Mouse (Mus musculus) C2C12 (cell line): ENCODE data around the gene Cluap1. TPM values are rescaled to one million over a fixed set of nuclear protein-coding genes. Genes with fewer than 3 reads are reported as not detected.

ENCODE experiments used
- H3K27me3 ChIP-seq: one replicate; pipeline ENCODE4 v1.6.1; 2011; ENCODE audit not compliant: control insufficient read depth, insufficient read depth, insufficient read length
- H3K36me3 ChIP-seq: one replicate; pipeline ENCODE4 v1.6.1; 2011; ENCODE audit not compliant: control insufficient read depth, insufficient read depth
- H3K4me3 ChIP-seq: one replicate; pipeline ENCODE4 v1.5.1; 2011; ENCODE audit warnings: mild to moderate bottlenecking, control low read depth; ENCODE audit not compliant: poor library complexity, insufficient read depth, severe bottlenecking
- H3K79me2 ChIP-seq: one replicate; pipeline ENCODE4 v1.6.1; 2011; ENCODE audit not compliant: control insufficient read depth, insufficient read depth
- H3K79me3 ChIP-seq: one replicate; pipeline ENCODE4 v1.6.1; 2011; ENCODE audit warnings: low read depth, control low read depth
- H3ac ChIP-seq: one replicate; pipeline ENCODE3; 2011; ENCODE audit warnings: low read depth; ENCODE audit not compliant: control insufficient read depth, insufficient read length
- CEBPB ChIP-seq: IDR thresholded peaks from one replicate; pipeline ENCODE4 v1.6.1; 2011; ENCODE audit warnings: low read depth, mild to moderate bottlenecking, control low read depth, moderate library complexity
- CTCF ChIP-seq: IDR thresholded peaks from one replicate; pipeline ENCODE4 v1.5.1; 2011; ENCODE audit not compliant: control insufficient read depth, insufficient read depth, insufficient read length
- FOSL1 ChIP-seq: IDR thresholded peaks from one replicate; pipeline ENCODE4 v1.8.0; 2011; ENCODE audit warnings: mild to moderate bottlenecking, low read length; ENCODE audit not compliant: poor library complexity, insufficient read depth, severe bottlenecking
- MAX ChIP-seq: IDR thresholded peaks from one replicate; pipeline ENCODE4 v1.6.1; 2011; ENCODE audit warnings: mild to moderate bottlenecking, control low read depth
- MYOD1 ChIP-seq: IDR thresholded peaks from one replicate; pipeline ENCODE4 v1.6.1; 2011; ENCODE audit warnings: low read depth; ENCODE audit not compliant: control insufficient read depth, insufficient read length
- MYOG ChIP-seq: IDR thresholded peaks from one replicate; pipeline ENCODE4 v1.6.1; 2011; ENCODE audit not compliant: control insufficient read depth, insufficient read length; ENCODE audit errors: extremely low read depth
- USF1 ChIP-seq: IDR thresholded peaks from one replicate; pipeline ENCODE4 v1.6.1; 2011; ENCODE audit warnings: low read depth, mild to moderate bottlenecking, control low read depth, moderate library complexity
- long read RNA-seq, 2 experiments: library from polyadenylated mRNA; unstranded; transcript quantifications; one replicate each; pipeline ENCODE4 v2.0.0; 2019 to 2020
- polyA plus RNA-seq: library from polyadenylated mRNA; unstranded; fragments of >200 nt; fragmentation: generic; extraction: Trizol; gene quantifications from one replicate; pipeline ENCODE4 v1.2.1, GENCODE M21; 2012; ENCODE audit warnings: missing spikeins

The Cluap1 gene
- 7.7 TPM for polyA plus RNA-seq
- long read RNA-seq, experiment 1, transcript Cluap1-201 (12 exons, 1,779 nt) = major isoform, 14 of 22 reads
- long read RNA-seq, experiment 1, partial matches to known transcripts = 6 of 22 reads
- long read RNA-seq, experiment 1, other reads (novel, unspliced or antisense) = 2 of 22 reads
- long read RNA-seq, experiment 2, transcript Cluap1-201 (12 exons, 1,779 nt) = major isoform, 23 of 38 reads
- long read RNA-seq, experiment 2, partial matches to known transcripts = 1 of 38 reads
- long read RNA-seq, experiment 2, other reads (novel, unspliced or antisense) = 14 of 38 reads

DNA sequence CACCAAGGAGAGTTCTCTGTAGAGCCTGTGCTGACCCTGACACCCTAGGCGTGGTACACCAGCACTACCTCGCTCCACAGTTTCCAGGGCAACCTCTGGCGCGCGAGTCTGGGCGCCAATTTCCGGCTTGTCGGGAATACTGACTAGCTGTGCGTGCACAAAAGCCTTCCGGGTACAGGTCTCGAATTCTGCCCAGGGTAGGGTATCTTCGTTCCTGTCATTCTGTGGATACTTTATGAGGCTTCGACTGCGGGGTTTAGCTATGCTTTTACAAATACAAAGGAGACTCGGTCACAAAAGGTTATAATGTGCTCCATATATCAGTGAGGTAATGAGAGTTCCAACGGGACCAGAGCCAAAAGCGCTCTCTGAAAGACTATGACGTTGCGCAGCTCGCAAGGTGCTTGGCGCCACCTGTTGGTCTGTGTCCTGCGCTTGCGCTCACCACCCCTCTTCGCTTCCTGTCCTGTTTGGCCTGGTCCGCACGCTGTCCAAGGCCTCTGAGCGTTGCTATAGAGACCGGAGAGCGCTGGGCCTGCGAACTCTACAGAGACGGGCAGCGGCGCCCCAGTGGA, at the start of gene Cluap1, which contains the start of gene 1700037C18Rik:
Gene Cluap1, plus strand, starts transcription at position 265 of the 575 bp plus-strand sequence.
Gene 1700037C18Rik, minus strand, starts transcription at position 153 of the 575 bp plus-strand sequence.
- Histone ChIP-seq H3K79me3 (peaks cover 5% of the 10 kb centered on the region), H3ac (peak within 1 kb of the TSS; percentile 89), H3K79me2 (peaks cover 18% of the 10 kb centered on the region), H3K27me3 (no peaks in the 10 kb centered on the region), H3K36me3 (peaks cover 18% of the 10 kb centered on the region), H3K4me3 (peak within 1 kb of the TSS; percentile 35)
- TF ChIP-seq USF1 (no peak), CEBPB (no peak), CTCF (peak; percentile 89), MYOD1 (peak; percentile 10), MAX (peak; percentile 16), FOSL1 (no peak), MYOG (no peak)

DNA sequence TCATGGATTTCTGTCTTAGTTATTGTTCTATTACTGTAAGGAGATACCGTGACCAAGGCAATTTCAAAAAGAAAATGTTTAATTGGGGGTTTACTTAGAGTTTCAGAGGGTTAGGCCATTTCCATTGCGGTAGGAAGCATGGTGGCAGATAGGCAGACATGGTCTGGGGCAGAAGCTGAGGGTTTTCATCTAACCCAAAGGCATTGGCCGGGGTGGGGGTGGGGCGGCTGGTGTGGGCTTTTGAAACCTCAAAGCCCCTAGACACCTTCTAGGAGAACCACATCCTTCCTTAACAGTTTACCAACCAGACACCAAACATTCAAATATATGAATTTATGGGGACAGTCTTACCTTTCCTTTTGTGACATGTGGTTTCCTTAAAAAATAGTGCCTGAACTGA, 49.3 kb upstream of the Cluap1 start:
- Histone ChIP-seq H3ac (no peak overlapping the region), H3K79me3 (no peaks in the 10 kb centered on the region), H3K27me3 (no peaks in the 10 kb centered on the region), H3K4me3 (no peak overlapping the region), H3K36me3 (peaks cover 22% of the 10 kb centered on the region), H3K79me2 (no peaks in the 10 kb centered on the region)
- TF ChIP-seq FOSL1 = no peak
- TF ChIP-seq CTCF = no peak
- TF ChIP-seq MAX = no peak
- TF ChIP-seq MYOD1 = no peak
- no peak for TF ChIP-seq MYOG
- TF ChIP-seq CEBPB = no peak
- TF ChIP-seq USF1 = no peak

DNA sequence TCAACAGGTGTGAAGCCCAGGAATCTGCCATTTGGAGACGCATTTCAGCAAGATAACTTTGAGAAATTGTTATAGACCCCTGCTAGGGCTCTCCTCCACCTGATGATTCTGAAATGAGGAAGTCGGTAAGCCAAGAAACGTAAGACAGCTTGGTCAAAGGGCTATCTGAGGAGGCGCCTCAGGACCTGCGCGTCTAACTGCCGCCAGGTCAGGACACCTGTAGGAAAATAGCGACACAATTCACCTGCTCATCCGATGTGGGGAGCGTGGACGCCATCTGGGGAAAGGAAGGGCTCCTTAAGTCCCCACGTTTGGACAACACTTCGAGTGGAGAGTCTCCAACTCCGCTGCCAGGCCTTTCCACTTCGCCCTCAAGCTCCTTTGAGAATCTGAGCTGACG, 36.8 kb upstream of the Cluap1 start:
- no peaks in the 10 kb centered on the region for H3K79me3 ChIP-seq
- peaks cover 13% of the 10 kb centered on the region for H3K36me3 ChIP-seq

DNA sequence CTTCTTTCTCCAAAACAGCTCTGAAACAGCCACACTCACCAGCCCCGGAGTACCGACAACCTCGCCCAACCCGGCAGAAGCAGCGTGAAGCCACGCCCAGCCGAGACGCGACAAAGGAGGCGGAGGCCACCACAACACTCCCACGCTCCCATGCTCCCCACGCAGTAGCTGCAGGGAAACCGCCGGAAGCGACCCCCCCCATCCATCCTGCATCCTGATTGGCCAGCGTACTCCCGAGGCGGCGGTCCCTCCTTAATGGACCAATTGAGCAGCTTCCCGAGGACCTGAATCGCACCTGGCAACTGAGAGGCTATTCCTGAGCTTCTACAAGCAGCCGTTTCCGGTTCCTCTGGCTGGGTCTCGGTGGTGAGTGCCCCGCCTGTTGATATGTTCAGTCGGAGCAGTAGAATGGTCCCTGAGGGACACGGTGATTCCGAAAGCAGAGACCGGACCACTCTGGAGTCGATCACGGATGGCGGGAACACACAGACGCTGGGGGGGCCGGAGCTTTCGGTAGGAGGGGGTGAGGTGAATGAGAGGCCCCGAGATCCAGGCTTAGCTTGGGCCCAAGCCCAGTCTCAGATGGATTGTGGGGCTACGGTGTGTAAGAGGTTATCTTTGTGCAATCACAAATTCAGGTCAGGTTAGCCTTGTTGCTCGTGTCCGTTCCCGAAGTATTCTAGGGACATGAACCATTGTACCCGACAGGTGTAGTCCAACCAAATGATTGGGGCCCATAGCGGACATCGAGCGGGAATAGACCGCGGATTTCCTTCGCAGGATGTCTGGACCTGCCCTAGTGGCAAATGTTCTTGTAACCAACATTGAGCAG, 36.2 kb upstream of the Cluap1 start, which contains the start of gene Naa60:
Gene Naa60, plus strand, starts transcription at position 160 of the 832 bp plus-strand sequence.
- no peak for TF ChIP-seq MAX
- no peak for TF ChIP-seq CEBPB
- no peak for TF ChIP-seq USF1
- no peak for TF ChIP-seq FOSL1
- TF ChIP-seq CTCF = no peak
- TF ChIP-seq MYOD1 = no peak
- TF ChIP-seq MYOG = no peak
- H3ac ChIP-seq = peak within 1 kb of the TSS; percentile 48
- H3K27me3 ChIP-seq = no peaks in the 10 kb centered on the region
- H3K79me3 ChIP-seq = no peaks in the 10 kb centered on the region
- H3K79me2 ChIP-seq = no peaks in the 10 kb centered on the region
- no peak within 1 kb of the TSS for H3K4me3 ChIP-seq
- H3K36me3 ChIP-seq = peaks cover 14% of the 10 kb centered on the region

More for the DNA sequence above, 36.8 kb upstream of the Cluap1 start:
- Histone ChIP-seq H3K4me3 (no peak overlapping the region), H3K79me2 (no peaks in the 10 kb centered on the region), H3K27me3 (no peaks in the 10 kb centered on the region), H3ac (peak overlapping the region; percentile 48)
- TF ChIP-seq MAX = no peak
- no peak for TF ChIP-seq CEBPB
- TF ChIP-seq USF1 = no peak
- TF ChIP-seq MYOD1 = no peak
- no peak for TF ChIP-seq MYOG
- no peak for TF ChIP-seq FOSL1
- TF ChIP-seq CTCF = no peak

DNA sequence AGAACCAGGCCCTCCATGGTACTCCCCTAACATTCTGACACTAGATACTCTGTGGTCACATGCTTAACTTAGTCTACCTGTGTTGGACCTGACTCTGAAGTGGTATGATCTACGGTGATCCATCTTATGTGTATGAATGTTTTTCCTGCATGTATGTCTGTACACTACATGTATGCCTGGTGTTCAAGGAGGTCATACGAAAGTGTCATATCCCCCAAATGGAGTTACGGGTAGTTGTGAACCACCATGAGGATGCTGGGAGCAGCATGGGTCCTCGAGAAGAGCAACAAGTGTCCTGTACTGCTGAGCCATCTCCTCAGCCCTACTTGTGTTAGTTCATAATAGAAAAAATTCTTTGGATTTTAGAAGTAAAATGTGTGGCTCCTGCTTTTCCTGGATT, 32.3 kb upstream of the Cluap1 start:
- Histone ChIP-seq H3K79me3 (no peaks in the 10 kb centered on the region), H3K36me3 (peaks cover 21% of the 10 kb centered on the region)
- no peak for TF ChIP-seq CEBPB
- TF ChIP-seq MAX = no peak
- no peak for TF ChIP-seq MYOG
- TF ChIP-seq USF1 = no peak
- TF ChIP-seq MYOD1 = no peak
- no peak for TF ChIP-seq CTCF
- no peak for TF ChIP-seq FOSL1

More for the DNA sequence above, 32.3 kb upstream of the Cluap1 start:
- H3ac ChIP-seq = no peak overlapping the region
- no peak overlapping the region for H3K4me3 ChIP-seq
- H3K79me2 ChIP-seq = peaks cover 12% of the 10 kb centered on the region
- H3K27me3 ChIP-seq = no peaks in the 10 kb centered on the region
